Mouse (Mus musculus) MEL (cell line): ENCODE data around the gene Ppp1r15b. TPM values are rescaled to one million over a fixed set of nuclear protein-coding genes. Genes with fewer than 3 reads are reported as not detected.
A peak's percentile ranks its signal among the peaks of the same experiment; 100 is the strongest.

Source experiments
- DNase-seq: peaks from one replicate; pipeline ENCODE4 v3.0.0; 2011; ENCODE audit warnings: low read depth, low spot score
- H3K27ac ChIP-seq: 2 replicates; pipeline ENCODE4 v1.5.1; 2012; ENCODE audit warnings: low read depth, mild to moderate bottlenecking, control low read depth, low read length, moderate library complexity; ENCODE audit not compliant: control insufficient read depth
- H3K27me3 ChIP-seq, 2 experiments: fragments of 150-350 bp in 1 of 2; sonication (generic) in 1 of 2; 2 replicates each; pipeline ENCODE4 v1.6.1; 2012; ENCODE audit warnings: low read length in 2 of 2, mild to moderate bottlenecking in 2 of 2, improper control_type of control experiment in 1 of 2, moderate library complexity in 1 of 2; ENCODE audit not compliant: insufficient read depth in 2 of 2, control insufficient read depth in 1 of 2
- H3K36me3 ChIP-seq, 2 experiments: 2 replicates each; pipeline ENCODE4 v1.6.1; 2012 to 2014; ENCODE audit warnings: low read length in 2 of 2, improper control_type of control experiment in 1 of 2, inconsistent platforms in 1 of 2, mild to moderate bottlenecking in 1 of 2; ENCODE audit not compliant: insufficient read depth in 2 of 2, control insufficient read depth in 1 of 2
- H3K4me1 ChIP-seq, 2 experiments: fragments of 150-350 bp in 1 of 2; sonication (generic) in 1 of 2; 2 replicates each; pipeline ENCODE4 v1.6.1; 2012; ENCODE audit warnings: low read length in 2 of 2, improper control_type of control experiment in 1 of 2, mild to moderate bottlenecking in 1 of 2; ENCODE audit not compliant: insufficient read depth in 2 of 2, control insufficient read depth in 1 of 2
- H3K4me3 ChIP-seq, 2 experiments: fragments of 150-350 bp in 1 of 2; sonication (generic) in 1 of 2; 2 replicates each; pipeline ENCODE4 v1.5.1; 2012; ENCODE audit warnings: low read depth in 2 of 2, low read length in 2 of 2, mild to moderate bottlenecking in 2 of 2, moderate library complexity in 2 of 2, control low read depth in 1 of 2, improper control_type of control experiment in 1 of 2; ENCODE audit not compliant: control insufficient read depth in 1 of 2, insufficient read depth in 1 of 2
- H3K79me2 ChIP-seq: 2 replicates; pipeline ENCODE4 v1.6.1; 2012; ENCODE audit warnings: mild to moderate bottlenecking, low read length, moderate library complexity; ENCODE audit not compliant: control insufficient read depth, poor library complexity, insufficient read depth
- H3K9ac ChIP-seq: 2 replicates; pipeline ENCODE4 v1.6.1; 2012; ENCODE audit warnings: low read depth, mild to moderate bottlenecking, control low read depth, low read length, moderate library complexity; ENCODE audit not compliant: control insufficient read depth, poor library complexity, severe bottlenecking
- H3K9me3 ChIP-seq: fragments of 150-350 bp; sonication (generic); replicated peaks from 2 replicates; pipeline ENCODE4 v1.6.1; 2012; ENCODE audit warnings: mild to moderate bottlenecking, low read length, improper control_type of control experiment, moderate library complexity; ENCODE audit not compliant: insufficient read depth
- HCFC1 ChIP-seq: IDR thresholded peaks from 2 replicates; pipeline ENCODE4 v1.6.1; 2012; ENCODE audit warnings: low read depth, mild to moderate bottlenecking, inconsistent platforms, low read length, improper control_type of control experiment, moderate library complexity
- JUND ChIP-seq: IDR thresholded peaks from 2 replicates; pipeline ENCODE4 v1.6.1; 2011; ENCODE audit warnings: low read depth, mild to moderate bottlenecking, improper control_type of control experiment, low read length
- MAX ChIP-seq: IDR thresholded peaks from 2 replicates; pipeline ENCODE4 v1.6.1; 2011; ENCODE audit warnings: low read length, improper control_type of control experiment
- MXI1 ChIP-seq: IDR thresholded peaks from 2 replicates; pipeline ENCODE4 v1.6.1; 2011; ENCODE audit warnings: mild to moderate bottlenecking, low read depth, low read length, improper control_type of control experiment
- MYC ChIP-seq: IDR thresholded peaks from 2 replicates; pipeline ENCODE4 v1.6.1; 2011; ENCODE audit warnings: low read depth, mild to moderate bottlenecking, low read length, improper control_type of control experiment, moderate library complexity
- NELFE ChIP-seq: IDR thresholded peaks from 2 replicates; pipeline ENCODE4 v1.6.1; 2011; ENCODE audit warnings: low read depth, low read length, improper control_type of control experiment
- NRF1 ChIP-seq: IDR thresholded peaks from 2 replicates; pipeline ENCODE4 v1.6.1; 2014; ENCODE audit warnings: low read depth, mild to moderate bottlenecking, inconsistent platforms, low read length, improper control_type of control experiment, moderate library complexity; ENCODE audit not compliant: poor library complexity, insufficient read depth, severe bottlenecking
- RAD21 ChIP-seq: IDR thresholded peaks from 2 replicates; pipeline ENCODE4 v1.6.1; 2011; ENCODE audit warnings: mild to moderate bottlenecking, low read depth, low read length, improper control_type of control experiment
- RCOR1 ChIP-seq: IDR thresholded peaks from 2 replicates; pipeline ENCODE4 v1.6.1; 2012; ENCODE audit warnings: low read depth, mild to moderate bottlenecking, inconsistent platforms, low read length, improper control_type of control experiment
- USF1 ChIP-seq: IDR thresholded peaks from 2 replicates; pipeline ENCODE4 v1.6.1; 2014; ENCODE audit warnings: low read depth, mild to moderate bottlenecking, inconsistent platforms, low read length, improper control_type of control experiment, moderate library complexity
- USF2 ChIP-seq, 2 experiments: IDR thresholded peaks; 2 replicates each; pipeline ENCODE4 v1.6.1; 2011 to 2012; ENCODE audit warnings: improper control_type of control experiment in 2 of 2, low read length in 2 of 2, borderline replicate concordance in 1 of 2, inconsistent platforms in 1 of 2, low read depth in 1 of 2, mild to moderate bottlenecking in 1 of 2; ENCODE audit not compliant: insufficient read depth in 1 of 2
- ZC3H11A ChIP-seq: IDR thresholded peaks from 2 replicates; pipeline ENCODE4 v1.6.1; 2012; ENCODE audit warnings: low read depth, mild to moderate bottlenecking, inconsistent platforms, low read length, improper control_type of control experiment
- ZKSCAN1 ChIP-seq: IDR thresholded peaks from 2 replicates; pipeline ENCODE4 v1.6.1; 2012; ENCODE audit warnings: low read depth, mild to moderate bottlenecking, inconsistent platforms, low read length, improper control_type of control experiment, moderate library complexity
- polyA plus RNA-seq, 2 experiments: library from polyadenylated mRNA; stranded (reverse) in 1 of 2; unstranded in 1 of 2; fragments of >175 nt in 1 of 2; fragments of >200 nt in 1 of 2; gene quantifications; 2 replicates each; pipeline versions ENCODE4 v1.2.1 to v1.2.4; 2012; ENCODE audit warnings: low replicate concordance in 2 of 2, low read depth in 1 of 2; ENCODE audit not compliant: insufficient read length in 2 of 2, insufficient read depth in 1 of 2, missing spikeins in 1 of 2
- total RNA-seq: library from RNA; depleted of rRNA; stranded (reverse); fragments of 300-350 nt; gene quantifications from 2 replicates; pipeline ENCODE4 v1.2.3, GENCODE M21; 2012

Ppp1r15b gene
- total and polyA plus RNA-seq, 3 experiments, result 53.1 to 56.3 TPM; not detected in 1

DNA sequence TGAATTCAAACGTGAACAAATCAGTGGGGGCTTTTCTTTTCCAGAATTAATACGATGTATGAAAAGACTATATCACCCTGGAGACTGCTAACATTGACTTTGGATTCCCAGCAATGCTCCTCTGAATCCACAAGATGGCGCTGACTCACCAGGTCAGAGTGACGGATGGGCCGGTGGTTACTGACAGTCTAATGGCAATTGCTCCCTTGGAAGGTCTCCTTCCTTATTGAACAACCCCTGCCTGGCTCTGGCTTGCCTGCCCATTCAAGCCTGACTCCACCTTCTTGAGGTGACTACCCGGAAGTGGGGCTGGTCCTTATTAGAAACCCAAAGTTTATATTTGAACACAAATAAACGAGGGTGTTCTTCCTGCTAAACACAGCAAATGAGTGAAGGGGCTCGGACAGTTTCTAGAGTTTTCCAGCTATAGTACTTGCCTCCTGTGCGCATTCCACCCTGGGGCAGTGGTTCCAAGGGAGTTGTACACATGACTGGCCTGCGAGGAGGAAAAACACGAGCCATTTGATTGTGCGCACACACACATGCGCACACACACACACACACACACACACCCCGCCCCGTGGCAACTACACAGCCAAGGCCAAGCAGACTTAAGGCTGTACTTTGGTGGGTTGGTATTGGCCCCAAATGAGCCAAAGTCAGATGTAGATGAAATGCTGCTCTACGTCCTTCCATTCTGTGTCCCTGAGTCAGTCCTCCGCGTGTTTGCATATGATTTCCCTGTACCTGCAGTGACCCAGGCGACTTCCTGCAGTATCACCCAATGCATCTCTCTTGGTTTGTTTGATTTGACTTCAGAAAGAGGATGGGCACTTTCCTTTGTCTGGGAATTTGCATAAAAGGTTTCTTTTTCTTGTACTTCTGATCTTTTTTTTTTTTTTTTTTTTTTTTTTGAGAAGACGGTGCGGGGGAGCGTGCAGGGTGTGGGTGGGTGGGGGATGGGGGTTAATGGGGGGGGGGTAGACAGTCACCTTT is 15.4 kb downstream of the Ppp1r15b start (continued):
- TF ChIP-seq ZC3H11A (peak; percentile 93), NRF1 (0 out of 2 replicates have a peak, but pooled peaks have one; percentile 19), MAX (no peak)

DNA sequence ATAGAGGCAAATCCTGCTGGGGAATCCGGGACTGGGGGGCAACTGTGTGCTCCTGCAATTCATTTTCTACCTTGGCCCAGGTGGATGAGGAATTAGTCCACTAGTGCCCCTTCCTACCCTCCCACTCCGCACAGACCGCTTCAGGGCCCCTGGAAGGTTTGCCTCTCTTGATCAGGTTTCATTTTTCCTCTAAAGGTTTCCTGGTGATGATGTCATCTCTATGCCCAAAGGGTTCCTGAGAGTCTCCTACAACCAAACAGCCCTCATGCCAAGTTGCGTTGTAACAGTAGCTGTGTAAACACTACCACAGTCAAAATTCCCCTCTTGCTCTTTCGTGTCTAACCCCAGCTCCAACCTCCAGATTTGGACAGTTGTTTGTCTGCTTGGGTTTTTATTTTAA is 16.4 kb downstream of the Ppp1r15b start:
- Histone ChIP-seq H3K4me1 (no peaks in the 10 kb centered on the region), H3K79me2 (no peaks in the 10 kb centered on the region)

DNA sequence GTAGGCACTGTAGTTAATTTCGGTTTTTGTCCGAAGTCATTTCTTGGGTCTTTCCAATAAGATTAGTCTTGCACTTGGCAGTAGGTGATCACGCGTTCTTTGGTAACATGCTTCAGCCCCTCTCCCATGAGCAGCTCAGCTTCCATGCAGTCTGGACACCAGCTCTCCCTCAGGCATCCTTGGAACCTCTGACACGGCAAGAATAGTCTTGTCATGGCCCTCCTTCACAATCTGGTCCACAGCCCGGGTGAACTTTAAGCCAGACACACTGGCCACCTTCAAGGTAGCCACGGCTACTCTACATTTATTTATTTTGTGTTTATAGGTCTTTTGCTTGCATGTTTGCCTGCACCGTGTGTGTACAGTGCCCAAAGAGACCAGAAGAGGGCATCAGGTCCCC is 17.2 kb downstream of the Ppp1r15b start:
- Histone ChIP-seq H3K36me3 (no peaks in the 10 kb centered on the region), H3K9ac (no peak overlapping the region), H3K79me2 (no peaks in the 10 kb centered on the region), H3K27ac (no peak overlapping the region), H3K4me1 (no peaks in the 10 kb centered on the region), H3K9me3 (no peaks in the 10 kb centered on the region), H3K4me3 (no peak overlapping the region), H3K27me3 (no peaks in the 10 kb centered on the region)
- TF ChIP-seq RAD21 (0 out of 2 replicates have a peak, but pooled peaks have one; percentile 0), USF1 (no peak)
- DNase-seq, result no peak

More for the DNA sequence above, 16.4 kb downstream of the Ppp1r15b start:
- no peaks in the 10 kb centered on the region for H3K27me3 ChIP-seq
- H3K36me3 ChIP-seq, result no peaks in the 10 kb centered on the region
- H3K9ac ChIP-seq, result no peak overlapping the region
- no peaks in the 10 kb centered on the region for H3K9me3 ChIP-seq
- TF ChIP-seq MYC, result no peak
- no peak for TF ChIP-seq HCFC1
- no peak for TF ChIP-seq JUND
- no peak for TF ChIP-seq ZKSCAN1
- no peak for TF ChIP-seq NELFE
- TF ChIP-seq RCOR1, result no peak
- no peak for TF ChIP-seq USF2 (IDR thresholded peaks at IDR 0.05; ENCODE audit: borderline replicate concordance in 1 of 2, insufficient read depth in 1 of 2, low read depth in 1 of 2, low read length in 2 of 2)
- no peak for TF ChIP-seq MXI1
- TF ChIP-seq, all 39 proteins: peak for 0
- Histone ChIP-seq H3K27ac (no peak overlapping the region), H3K4me3 (no peak overlapping the region)
- DNase-seq, result no peak
